Mouse (Mus musculus) ES-Bruce4 (cell line): ENCODE results near the gene Lrmda. TPM values are rescaled to one million over a fixed set of nuclear protein-coding genes. Genes with fewer than 3 reads are reported as not detected.

Source experiments
- H3K27ac ChIP-seq: 2 replicates; pipeline ENCODE4 v1.5.1; 2012; ENCODE audit warnings: low read length, inconsistent platforms; ENCODE audit not compliant: insufficient read depth
- H3K27me3 ChIP-seq: 2 replicates; pipeline ENCODE4 v1.6.1; 2012; ENCODE audit warnings: mild to moderate bottlenecking, low read length, inconsistent platforms; ENCODE audit not compliant: control insufficient read depth, poor library complexity, insufficient read depth, severe bottlenecking
- H3K36me3 ChIP-seq: 2 replicates; pipeline ENCODE4 v1.6.1; 2012; ENCODE audit warnings: inconsistent platforms, mild to moderate bottlenecking, low read length, moderate library complexity; ENCODE audit not compliant: control insufficient read depth, poor library complexity, insufficient read depth, severe bottlenecking
- H3K4me1 ChIP-seq: one replicate; pipeline ENCODE4 v1.8.1; 2011; ENCODE audit warnings: low read length; ENCODE audit not compliant: control insufficient read depth, insufficient read depth
- H3K4me3 ChIP-seq: 2 replicates; pipeline ENCODE4 v1.5.1; 2011; ENCODE audit warnings: low read depth, mild to moderate bottlenecking, low read length
- H3K9ac ChIP-seq: 2 replicates; pipeline ENCODE4 v1.6.1; 2012; ENCODE audit warnings: low read depth, mild to moderate bottlenecking, inconsistent platforms; ENCODE audit not compliant: poor library complexity, severe bottlenecking
- H3K9me3 ChIP-seq: replicated peaks from 2 replicates; pipeline ENCODE4 v1.6.1; 2012; ENCODE audit warnings: mild to moderate bottlenecking, low read length, inconsistent platforms; ENCODE audit not compliant: control insufficient read depth, poor library complexity, insufficient read depth, severe bottlenecking
- CTCF ChIP-seq: IDR thresholded peaks from one replicate; pipeline ENCODE4 v1.8.1; 2011; ENCODE audit warnings: low read depth, low read length
- EP300 ChIP-seq: IDR thresholded peaks from 2 replicates; pipeline ENCODE4 v1.6.1; 2011; ENCODE audit warnings: low read depth, low read length; ENCODE audit not compliant: insufficient read depth
- POLR2A ChIP-seq: IDR thresholded peaks from one replicate; pipeline ENCODE4 v1.8.1; 2011; ENCODE audit warnings: low read length; ENCODE audit not compliant: insufficient read depth
- polyA plus RNA-seq: library from polyadenylated mRNA; stranded (reverse); fragments of >200 nt; gene quantifications from 2 replicates; pipeline ENCODE4 v1.2.4, GENCODE M21; 2011; ENCODE audit warnings: low read depth; ENCODE audit not compliant: missing spikeins, insufficient read depth, insufficient read length

Gene Lrmda
- polyA plus RNA-seq, 1 experiment: not detected

GRCm38 (mm10) chr14:22907221-22907620 is 887.7 kb downstream of the Lrmda start:
- H3K9me3 ChIP-seq: no peaks in the 10 kb centered on the region
- no peak overlapping the region for H3K4me3 ChIP-seq
- no peak for TF ChIP-seq POLR2A
- TF ChIP-seq CTCF: no peak
- no peak for TF ChIP-seq EP300
- H3K27me3 ChIP-seq: peaks cover 2% of the 10 kb centered on the region; the same call in 1 of the 2 replicates
- no peaks in the 10 kb centered on the region for H3K4me1 ChIP-seq
- no peak overlapping the region for H3K27ac ChIP-seq
- H3K9ac ChIP-seq: no peak overlapping the region
- H3K36me3 ChIP-seq: no peaks in the 10 kb centered on the region

GRCm38 (mm10) chr14:22908006-22908405 is 888.5 kb downstream of the Lrmda start:
- TF ChIP-seq EP300: no peak
- TF ChIP-seq POLR2A: no peak
- no peak for TF ChIP-seq CTCF
- Histone ChIP-seq H3K27me3 (peaks cover 2% of the 10 kb centered on the region; the same call in 1 of the 2 replicates), H3K9me3 (no peaks in the 10 kb centered on the region), H3K4me1 (no peaks in the 10 kb centered on the region), H3K4me3 (no peak overlapping the region), H3K36me3 (no peaks in the 10 kb centered on the region), H3K9ac (no peak overlapping the region), H3K27ac (no peak overlapping the region)

GRCm38 (mm10) chr14:22915463-22915862 is 896.0 kb downstream of the Lrmda start:
- no peaks in the 10 kb centered on the region for H3K4me1 ChIP-seq
- H3K9me3 ChIP-seq: no peaks in the 10 kb centered on the region
- no peaks in the 10 kb centered on the region for H3K27me3 ChIP-seq
- H3K4me3 ChIP-seq: no peak overlapping the region
- H3K27ac ChIP-seq: no peak overlapping the region
- TF ChIP-seq POLR2A: no peak
- no peaks in the 10 kb centered on the region for H3K36me3 ChIP-seq
- no peak overlapping the region for H3K9ac ChIP-seq

GRCm38 (mm10) chr14:22918499-22918898 is 899.0 kb downstream of the Lrmda start:
- TF ChIP-seq EP300 (no peak), CTCF (no peak), POLR2A (no peak)
- H3K4me1 ChIP-seq: no peaks in the 10 kb centered on the region
- H3K27ac ChIP-seq: no peak overlapping the region
- no peak overlapping the region for H3K4me3 ChIP-seq
- H3K27me3 ChIP-seq: no peaks in the 10 kb centered on the region
- H3K36me3 ChIP-seq: no peaks in the 10 kb centered on the region
- H3K9me3 ChIP-seq: no peaks in the 10 kb centered on the region
- no peak overlapping the region for H3K9ac ChIP-seq

GRCm38 (mm10) chr14:22918931-22919330 is 899.4 kb downstream of the Lrmda start:
- TF ChIP-seq EP300 (no peak), CTCF (no peak), POLR2A (no peak)

GRCm38 (mm10) chr14:22921152-22921551 is 901.6 kb downstream of the Lrmda start:
- Histone ChIP-seq H3K4me1 (no peaks in the 10 kb centered on the region), H3K9me3 (no peaks in the 10 kb centered on the region), H3K9ac (no peak overlapping the region), H3K27ac (no peak overlapping the region), H3K27me3 (no peaks in the 10 kb centered on the region), H3K36me3 (no peaks in the 10 kb centered on the region), H3K4me3 (no peak overlapping the region)
- TF ChIP-seq CTCF (no peak), EP300 (no peak), POLR2A (no peak)

More at GRCm38 (mm10) chr14:22918931-22919330, 899.4 kb downstream of the Lrmda start:
- Histone ChIP-seq H3K4me3 (no peak overlapping the region), H3K4me1 (no peaks in the 10 kb centered on the region), H3K36me3 (no peaks in the 10 kb centered on the region), H3K9ac (no peak overlapping the region), H3K27ac (no peak overlapping the region), H3K27me3 (no peaks in the 10 kb centered on the region), H3K9me3 (no peaks in the 10 kb centered on the region)
